Mouse (Mus musculus) G1E-ER4 (cell line): ENCODE results near the gene Cachd1. TPM values are rescaled to one million over a fixed set of nuclear protein-coding genes. Genes with fewer than 3 reads are reported as not detected.

Experiments
- GATA1 ChIP-seq: IDR thresholded peaks from one replicate; pipeline ENCODE4 v1.8.0; 2012; ENCODE audit warnings: low read length, inconsistent platforms
- polyA plus RNA-seq: library from polyadenylated mRNA; stranded (reverse); fragments of >175 nt; gene quantifications from 2 replicates; pipeline ENCODE4 v1.2.3, GENCODE M21; 2012

Gene Cachd1
- polyA plus RNA-seq, 1 experiment, result 20.0 TPM

DNA sequence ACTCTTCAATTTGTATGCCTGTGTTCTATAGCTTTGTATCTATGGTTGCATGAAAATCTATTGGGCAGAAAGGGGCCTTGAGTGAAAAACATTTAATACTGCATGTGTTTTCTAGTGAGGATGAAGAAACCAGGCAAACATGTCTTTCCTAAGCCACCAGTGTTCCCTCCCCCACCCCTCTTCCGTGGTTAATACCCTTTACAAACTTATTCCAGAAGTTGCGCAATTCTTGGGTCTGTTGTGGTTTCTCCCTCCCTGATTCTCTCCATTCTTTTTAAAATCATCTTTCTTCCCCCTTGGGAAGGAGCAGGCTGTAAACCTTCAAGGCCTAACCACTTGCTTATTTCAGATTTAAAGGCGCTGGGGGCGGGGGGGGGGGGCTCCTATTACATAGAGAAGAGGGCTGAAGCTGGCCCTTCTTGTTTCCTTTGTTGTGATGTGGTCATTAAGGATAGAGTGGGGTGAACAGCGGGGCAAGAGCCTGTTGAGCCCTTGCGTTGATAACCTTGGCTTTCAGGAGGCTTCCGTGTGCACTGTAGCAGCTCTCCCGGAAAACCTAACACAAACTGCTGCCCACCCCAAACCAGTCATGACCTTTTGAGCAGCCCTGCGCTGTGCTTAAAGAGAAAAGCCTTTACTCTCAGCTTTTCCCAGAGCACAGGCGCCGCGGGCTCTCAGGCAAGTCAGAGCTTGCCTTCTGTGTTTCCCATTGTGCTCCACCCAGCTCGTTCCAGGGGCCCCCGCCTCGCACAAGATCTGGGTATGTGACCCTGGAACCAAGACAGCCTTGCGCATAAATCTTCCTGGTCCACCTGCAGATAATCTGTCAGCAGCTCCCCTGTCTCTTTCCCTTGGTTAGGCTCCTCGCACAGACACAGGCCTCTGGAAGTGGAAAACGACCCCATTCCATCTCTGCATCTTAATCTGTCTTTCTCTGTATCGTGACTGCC, 109.6 kb downstream of the Cachd1 start:
- no peak for TF ChIP-seq GATA1

GRCm38 (mm10) chr4:100886743-100887416, 110.4 kb downstream of the Cachd1 start:
- TF ChIP-seq GATA1, result no peak

GRCm38 (mm10) chr4:100890106-100890970, 113.9 kb downstream of the Cachd1 start:
- TF ChIP-seq GATA1, result no peak

DNA sequence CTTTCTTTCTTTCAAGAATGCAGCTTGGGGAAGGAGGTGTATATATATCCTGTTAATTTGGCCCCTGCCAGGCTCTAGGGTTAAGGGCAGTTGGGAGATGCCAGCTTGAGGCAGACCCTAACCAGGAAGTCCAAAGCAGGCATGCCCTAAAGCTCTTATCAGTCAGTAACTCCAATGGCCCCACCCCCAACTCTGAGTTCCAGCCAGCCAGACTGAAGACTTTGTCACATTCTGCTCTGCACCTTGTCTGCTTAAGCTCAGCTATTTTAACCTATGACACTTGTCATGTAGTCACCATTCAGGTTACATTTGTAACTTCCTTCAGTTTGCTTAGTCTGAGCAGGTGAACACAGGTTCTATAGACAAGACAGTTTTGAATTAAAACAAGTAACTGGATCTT, 117.3 kb downstream of the Cachd1 start:
- no peak for TF ChIP-seq GATA1

GRCm38 (mm10) chr4:100894142-100894541, 117.7 kb downstream of the Cachd1 start:
- no peak for TF ChIP-seq GATA1

DNA sequence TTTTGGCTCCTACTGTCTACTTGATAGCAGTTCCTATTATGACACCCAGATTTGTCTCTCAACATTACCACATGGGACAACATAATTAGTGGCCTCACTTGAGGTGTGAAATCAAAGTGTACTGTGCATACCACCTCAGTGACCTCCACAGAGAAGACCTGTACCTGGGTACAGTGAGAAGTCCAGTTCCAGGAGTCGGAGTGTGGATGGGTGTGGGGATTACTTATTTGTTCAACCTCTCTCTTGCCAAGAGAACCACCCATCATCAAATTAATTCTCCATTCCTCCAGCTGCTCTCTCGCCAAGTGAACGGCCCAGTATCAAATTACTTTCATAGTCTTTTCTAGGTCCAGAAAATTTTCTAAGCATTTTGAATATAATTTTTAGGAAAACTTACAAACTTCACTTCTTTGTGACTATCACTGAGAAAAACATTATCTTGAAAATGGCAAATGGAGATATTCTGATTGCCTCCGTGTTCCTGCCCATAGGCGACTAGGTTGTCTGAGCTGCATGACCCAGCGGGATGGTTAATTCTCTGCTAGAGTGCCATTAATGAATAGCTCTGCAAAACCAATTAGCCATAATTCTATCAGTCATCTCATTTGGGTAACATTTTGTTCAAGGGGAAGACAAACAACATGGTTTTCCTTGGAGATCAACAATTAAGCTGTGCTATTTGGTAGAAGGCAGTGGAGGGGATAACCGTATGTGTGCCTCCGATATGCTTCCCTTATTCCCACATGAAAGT, 120.0 kb downstream of the Cachd1 start:
- no peak for TF ChIP-seq GATA1

- TF ChIP-seq GATA1, result no peak
Observed at GRCm38 (mm10) chr4:100897943-100898342, 121.5 kb downstream of the Cachd1 start.

- no peak for TF ChIP-seq GATA1
Observed at GRCm38 (mm10) chr4:100909694-100910340, 133.3 kb downstream of the Cachd1 start.

- no peak for TF ChIP-seq GATA1
Observed at GRCm38 (mm10) chr4:100910605-100911330, 134.3 kb downstream of the Cachd1 start.

- no peak for TF ChIP-seq GATA1
Observed at GRCm38 (mm10) chr4:100911658-100912057, 135.2 kb downstream of the Cachd1 start.

- TF ChIP-seq GATA1, result no peak
Observed at GRCm38 (mm10) chr4:100913666-100914065, 137.2 kb downstream of the Cachd1 start.

GRCm38 (mm10) chr4:100914532-100914931, 138.1 kb downstream of the Cachd1 start:
- TF ChIP-seq GATA1, result no peak

DNA sequence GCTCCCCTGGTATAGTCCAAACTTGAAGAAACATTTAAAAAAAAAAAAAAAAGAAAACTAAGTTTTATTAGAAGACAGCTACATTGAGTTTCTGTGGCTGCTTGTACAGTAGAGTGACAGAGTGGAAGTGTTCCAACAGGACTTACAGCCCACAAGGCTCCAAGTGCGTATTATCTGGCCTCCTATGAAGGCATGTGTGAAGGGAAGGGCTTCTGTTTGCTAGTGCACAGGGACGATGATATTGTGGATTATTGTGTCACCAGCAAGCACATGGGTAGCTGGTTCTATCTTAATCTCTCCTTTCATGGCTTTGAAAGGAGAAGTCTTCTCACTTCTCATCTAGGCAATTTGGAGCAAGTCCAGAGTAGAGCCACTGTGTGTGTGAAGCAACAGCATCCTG, 138.6 kb downstream of the Cachd1 start:
- no peak for TF ChIP-seq GATA1

- no peak for TF ChIP-seq GATA1
Observed at GRCm38 (mm10) chr4:100917511-100917910, 141.0 kb downstream of the Cachd1 start.
